Mouse (Mus musculus) gastrocnemius, postnatal 4 days (tissue): ENCODE measurements around the gene Mfsd12. TPM values are rescaled to one million over a fixed set of nuclear protein-coding genes. Genes with fewer than 3 reads are reported as not detected.

Source experiments
- DNase-seq, 2 experiments: peaks; one replicate each; pipeline ENCODE4 v3.0.0; 2021 to 2022; ENCODE audit warnings: low spot score in 2 of 2, mixed read lengths in 2 of 2
- total RNA-seq, 2 experiments: library from RNA; stranded (reverse); gene quantifications; 2 replicates each; pipeline ENCODE4 v1.2.3; 2021

The Mfsd12 gene
- total RNA-seq, 2 experiments from 2014 or later, result 8.6 to 9.9 TPM

DNA sequence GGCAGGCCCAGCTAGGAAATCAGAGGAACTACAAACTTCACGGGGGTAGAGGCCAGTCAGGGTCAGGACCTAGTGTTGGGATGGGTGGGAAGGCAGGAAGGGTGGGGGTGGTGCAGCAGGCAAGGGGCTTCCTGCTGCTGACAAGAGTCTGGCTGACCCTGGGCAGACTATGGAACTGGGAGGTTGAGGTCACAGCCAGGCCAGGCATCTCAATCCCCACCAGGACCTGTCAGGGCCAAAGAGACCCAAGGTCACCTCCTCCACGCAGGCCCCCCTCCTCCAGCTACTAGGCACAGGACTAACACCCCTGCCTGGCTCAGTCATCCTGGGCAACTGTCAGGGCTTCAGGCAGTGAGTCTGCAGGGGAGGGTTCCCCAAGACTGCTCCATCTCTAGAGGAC, 29.3 kb upstream of the Mfsd12 start:
- DNase-seq, result no peak

DNA sequence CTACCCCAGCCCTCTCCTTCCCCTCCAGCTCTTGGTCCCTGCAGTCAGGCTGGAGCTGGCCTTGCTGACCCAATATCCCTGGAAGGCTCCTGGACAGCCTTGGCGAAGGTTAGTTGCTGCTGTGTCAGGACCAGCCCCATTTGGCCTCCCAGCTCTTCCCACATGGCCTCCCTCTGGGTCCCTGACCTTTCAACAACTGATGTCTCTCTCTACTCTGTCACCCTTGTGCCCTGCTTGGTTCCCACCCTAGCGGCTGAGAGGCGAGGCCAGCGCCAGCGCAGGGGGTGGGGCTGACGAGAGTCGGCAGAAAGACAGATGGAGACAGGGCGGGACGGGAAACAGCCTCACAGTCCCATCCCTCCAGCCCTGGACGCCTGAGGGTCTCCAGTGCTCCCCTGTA, 28.9 kb upstream of the Mfsd12 start, which contains the start of gene Tbxa2r:
Gene Tbxa2r, plus strand, starts transcription at position 346 of the 400 bp plus-strand sequence.
- DNase-seq, result peak in 1 of 2 experiments; percentile 57

DNA sequence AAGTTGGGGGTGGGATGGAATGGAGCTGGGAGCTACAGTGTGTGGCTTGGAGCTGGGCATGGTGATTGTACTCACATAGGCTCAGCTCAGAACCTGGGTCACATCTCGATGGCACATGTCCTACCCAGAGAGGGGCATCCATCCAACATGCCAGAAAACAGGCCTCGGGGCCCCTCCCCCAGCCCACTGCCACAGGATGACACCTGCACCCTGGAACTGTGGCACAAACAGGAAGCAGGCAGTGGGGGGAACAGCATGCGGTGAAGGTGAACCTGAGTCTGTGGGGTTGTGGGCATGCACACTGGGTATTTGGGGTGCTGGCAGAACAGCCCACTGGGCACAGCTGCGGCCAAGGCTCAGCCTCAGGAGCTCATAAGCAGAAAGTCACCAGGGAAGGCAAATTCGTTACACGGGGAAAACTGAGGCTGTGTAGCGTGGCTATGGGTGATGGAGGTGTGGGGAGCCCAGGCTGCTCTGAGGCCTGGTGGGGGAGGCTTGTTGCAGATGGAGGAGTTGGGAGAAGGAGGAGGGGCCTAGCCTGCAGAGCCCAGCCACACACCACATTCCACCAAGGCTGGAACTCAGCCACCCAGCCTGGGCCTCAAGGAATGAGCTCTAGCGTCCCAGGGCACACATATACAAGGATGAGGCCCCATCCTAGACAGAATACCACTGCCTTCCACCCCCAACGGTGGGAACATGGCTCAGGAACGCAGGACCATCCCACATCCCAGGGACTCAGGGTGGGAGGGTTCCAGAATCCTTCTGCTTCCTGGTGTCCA, 27.9 kb upstream of the Mfsd12 start:
- peak in 1 of 2 experiments; percentile 77 for DNase-seq

DNA sequence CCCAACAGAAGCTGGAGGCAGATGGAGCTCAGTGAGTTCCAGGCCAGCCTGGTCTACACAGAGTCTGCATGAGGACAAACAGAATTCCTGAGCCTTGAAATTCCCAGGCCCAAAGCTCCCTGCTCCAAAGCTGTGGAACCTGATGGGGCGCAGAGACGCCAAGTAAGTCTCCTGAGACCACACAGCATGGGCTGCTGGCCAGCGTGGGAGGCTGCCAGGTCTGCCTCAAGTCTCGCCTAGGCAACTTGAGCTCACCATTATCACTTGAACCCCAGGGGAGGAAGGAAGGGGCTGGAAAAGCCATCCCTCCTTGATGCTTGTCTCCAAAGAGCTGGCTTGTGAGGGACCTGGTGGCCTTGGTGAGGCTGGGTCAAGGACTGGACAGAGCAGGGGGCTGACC, 27.3 kb upstream of the Mfsd12 start:
- DNase-seq, result no peak

DNA sequence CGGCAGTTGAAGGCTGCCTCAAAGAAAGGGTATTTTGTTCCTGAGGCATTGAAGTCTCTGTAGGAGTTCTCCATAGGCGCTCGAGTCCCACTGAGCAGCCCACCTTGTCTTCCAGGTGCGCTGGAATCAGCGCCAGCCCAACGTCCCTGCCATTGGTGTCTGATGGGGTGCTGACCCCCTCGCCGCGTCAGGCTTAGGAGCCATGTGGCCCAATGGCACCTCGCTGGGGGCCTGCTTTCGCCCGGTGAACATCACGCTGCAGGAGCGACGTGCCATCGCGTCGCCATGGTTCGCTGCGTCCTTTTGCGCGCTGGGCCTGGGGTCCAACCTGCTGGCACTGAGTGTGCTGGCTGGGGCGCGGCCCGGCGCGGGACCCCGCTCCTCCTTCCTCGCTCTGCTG, 25.0 kb upstream of the Mfsd12 start:
- DNase-seq, result no peak

DNA sequence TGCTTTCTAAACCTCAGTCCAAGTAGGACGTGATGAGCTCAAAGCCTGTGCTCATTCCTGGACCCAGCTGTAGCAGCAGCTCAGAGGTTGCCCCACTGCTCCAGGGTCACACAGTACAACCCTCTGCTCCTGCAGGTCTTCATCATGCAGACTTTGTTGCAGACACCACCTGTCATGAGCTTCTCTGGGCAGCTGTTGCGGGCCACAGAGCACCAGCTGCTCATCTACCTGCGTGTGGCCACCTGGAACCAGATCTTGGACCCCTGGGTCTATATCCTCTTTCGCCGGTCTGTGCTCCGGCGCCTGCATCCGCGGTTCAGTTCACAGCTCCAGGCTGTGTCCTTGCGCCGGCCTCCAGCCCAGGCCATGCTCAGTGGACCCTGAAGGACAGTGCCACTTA, 23.0 kb upstream of the Mfsd12 start:
- no peak for DNase-seq

DNA sequence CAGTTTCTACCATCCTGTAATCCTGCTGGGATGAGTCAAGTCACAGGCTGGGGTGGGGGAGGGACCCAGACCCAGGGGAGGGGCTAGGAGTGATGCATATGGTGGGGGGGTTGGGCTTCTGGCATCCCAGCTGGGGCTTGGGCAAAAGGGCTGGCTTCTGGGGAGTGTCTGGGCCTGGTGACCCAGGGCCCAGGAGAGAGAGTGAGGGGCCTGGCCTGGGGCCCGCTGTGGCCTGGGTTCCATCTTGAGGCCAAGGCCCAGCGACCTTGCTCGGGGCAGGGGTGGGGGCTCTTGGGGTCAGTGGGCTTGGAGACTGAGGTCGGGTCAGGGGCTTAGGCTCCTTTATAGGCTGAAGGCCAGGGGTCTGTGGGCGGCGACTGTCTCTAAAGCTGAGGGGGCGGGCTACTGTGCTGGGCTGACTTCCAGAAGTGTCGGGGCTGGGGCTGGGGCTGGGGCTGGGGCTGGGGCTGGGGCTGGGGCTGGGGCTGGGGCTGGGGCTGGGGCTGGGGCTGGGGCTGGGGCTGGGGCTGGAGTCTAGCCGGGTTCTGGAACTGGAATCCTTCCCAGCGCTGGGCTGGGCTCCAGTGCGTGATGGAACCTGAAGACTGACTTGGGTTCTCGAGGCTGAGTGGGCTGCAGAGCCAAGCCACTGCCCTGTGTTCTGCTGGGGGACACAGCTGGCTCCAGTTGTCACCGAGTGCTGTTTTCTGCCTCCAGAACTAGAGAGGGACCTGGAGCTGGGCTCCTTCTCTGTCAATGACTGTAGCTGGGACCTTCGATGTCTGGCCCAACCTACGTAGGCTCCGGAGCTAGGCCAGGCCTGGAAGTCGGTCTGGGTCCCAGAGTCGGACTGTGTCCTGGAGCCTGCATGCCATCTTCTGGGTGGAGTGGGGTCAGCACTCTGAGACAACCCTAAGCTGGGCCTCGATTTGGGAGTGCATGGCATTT, 21.6 kb upstream of the Mfsd12 start:
- DNase-seq, result peak in 1 of 2 experiments; percentile 69

DNA sequence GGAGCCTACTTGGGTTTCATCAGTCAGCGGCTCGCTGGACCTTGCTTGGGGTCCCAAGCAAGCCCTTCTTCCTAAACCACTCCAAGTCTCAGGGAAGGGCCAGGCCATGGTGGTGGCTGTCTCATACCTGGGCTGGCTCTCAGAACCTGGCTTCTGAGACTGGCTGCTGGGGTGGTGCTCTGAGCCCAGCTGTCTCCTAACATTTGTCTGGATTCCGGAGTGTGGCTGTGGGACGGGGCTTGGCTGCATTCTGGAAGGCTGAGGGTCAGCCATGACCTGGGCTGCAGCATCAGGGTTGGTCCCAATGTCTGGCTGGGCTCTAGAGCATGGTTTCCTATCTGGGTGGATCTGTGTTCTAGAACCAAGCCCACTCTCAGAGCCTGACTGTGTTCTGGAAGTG, 20.7 kb upstream of the Mfsd12 start:
- no peak for DNase-seq

DNA sequence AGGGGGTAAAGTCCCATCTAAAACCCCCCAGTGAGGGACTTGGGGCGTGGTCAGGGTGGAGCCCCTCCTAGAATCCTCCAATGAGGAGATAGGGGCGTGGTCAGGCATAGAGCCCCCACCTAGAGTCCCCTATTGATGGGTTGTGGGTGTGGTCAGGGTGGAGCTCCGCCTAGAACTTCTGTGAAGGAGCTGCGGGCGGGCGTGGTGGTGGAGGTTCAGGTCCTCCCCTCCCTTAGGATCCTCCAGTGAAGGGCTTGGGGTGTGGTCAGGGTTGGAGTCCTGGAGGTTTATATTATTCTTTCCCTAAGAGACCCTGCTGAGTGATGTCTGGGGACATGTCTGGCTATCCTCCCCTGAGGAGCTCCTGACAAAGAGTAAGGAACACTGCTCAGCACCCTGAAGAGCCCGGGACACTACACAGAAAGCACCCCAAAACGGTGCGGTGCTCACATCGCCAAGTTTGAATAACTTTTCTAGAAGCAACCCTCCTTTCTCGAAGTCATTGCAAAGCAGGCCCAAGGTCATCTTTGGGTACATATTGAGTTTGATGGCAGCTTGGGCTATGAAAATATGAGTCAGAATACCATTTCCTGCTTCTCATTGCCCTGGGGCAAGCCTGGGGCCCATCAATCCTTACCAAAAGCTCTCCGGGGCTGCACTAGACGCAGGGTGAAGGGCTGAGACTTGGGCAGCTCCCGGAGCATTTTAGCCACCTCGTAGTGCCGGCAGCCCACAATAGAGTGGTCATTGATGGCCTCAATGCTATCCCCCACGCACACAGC, 16.5 kb upstream of the Mfsd12 start:
- DNase-seq, result no peak

DNA sequence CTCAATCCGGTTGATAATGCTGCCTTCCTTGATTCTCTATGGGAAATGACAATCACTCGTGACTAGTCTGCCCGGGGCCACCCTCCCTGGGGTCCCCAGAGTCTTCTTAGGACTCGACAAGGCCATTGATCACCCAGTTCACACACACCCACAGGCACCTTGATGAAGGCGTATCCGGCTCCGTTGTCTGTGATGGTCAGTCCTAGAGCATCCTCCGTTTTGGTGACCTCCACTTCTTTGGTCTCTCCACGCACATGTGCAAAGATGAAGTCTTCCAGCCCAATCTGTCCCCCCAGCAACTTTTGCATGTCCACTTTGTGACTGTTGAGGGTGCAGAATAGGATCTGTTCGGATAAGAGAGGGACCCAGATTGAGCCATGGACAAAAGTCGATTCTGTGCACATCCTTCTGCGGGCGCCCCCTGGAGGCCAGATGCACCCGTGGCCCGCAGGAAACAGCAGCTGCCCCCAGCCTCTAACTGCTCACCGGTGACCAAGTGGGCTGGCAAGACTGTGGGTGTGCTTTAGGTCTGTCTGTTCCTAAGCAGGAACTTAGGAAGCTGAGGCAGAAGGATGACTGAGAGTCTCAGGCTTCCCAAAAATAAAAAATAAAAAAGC, 15.8 kb upstream of the Mfsd12 start:
- peak in 1 of 2 experiments; percentile 75 for DNase-seq

DNA sequence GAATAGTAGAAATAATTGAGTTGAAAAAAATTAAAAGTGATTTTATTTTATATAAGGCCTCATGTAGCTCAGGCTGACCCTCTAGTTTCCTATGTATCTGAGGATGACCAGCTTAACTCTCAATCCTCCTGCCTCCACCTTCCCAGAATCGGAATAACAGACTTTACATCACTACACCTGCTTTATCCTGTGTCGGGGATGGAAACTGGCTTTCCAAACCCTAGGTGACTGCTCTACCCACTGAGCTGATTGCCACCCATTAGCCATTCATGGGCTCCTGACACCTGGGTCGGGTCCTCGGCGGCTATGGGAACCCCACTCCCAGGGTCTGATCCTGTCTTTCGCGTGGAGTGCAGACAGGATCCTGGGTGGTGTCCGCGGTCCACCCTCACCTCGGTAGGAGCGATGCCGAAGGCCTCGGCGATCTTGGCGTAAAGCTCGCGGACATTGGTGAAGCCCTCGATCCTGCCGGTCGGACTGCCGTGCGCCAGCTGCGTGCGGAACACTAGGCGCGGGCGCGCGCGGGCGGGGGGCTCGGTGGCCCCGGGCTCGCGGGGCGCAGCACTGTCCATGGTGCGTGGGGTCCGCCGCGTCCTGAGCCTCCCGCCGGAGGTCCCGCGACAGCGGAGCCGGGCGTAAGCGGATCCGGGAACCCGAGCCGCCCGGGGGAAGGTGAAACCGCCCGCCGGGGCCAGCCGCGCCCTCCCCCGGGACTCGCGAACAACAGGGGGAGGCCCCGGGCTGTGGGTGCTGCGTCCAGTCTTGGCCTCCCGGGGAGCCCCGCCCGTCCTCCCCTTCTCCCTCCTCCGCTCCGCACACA, 14.4 kb upstream of the Mfsd12 start, which contains the start of gene Gipc3:
Gene Gipc3, minus strand, starts transcription at position 581 of the 820 bp plus-strand sequence.
- no peak for DNase-seq

DNA sequence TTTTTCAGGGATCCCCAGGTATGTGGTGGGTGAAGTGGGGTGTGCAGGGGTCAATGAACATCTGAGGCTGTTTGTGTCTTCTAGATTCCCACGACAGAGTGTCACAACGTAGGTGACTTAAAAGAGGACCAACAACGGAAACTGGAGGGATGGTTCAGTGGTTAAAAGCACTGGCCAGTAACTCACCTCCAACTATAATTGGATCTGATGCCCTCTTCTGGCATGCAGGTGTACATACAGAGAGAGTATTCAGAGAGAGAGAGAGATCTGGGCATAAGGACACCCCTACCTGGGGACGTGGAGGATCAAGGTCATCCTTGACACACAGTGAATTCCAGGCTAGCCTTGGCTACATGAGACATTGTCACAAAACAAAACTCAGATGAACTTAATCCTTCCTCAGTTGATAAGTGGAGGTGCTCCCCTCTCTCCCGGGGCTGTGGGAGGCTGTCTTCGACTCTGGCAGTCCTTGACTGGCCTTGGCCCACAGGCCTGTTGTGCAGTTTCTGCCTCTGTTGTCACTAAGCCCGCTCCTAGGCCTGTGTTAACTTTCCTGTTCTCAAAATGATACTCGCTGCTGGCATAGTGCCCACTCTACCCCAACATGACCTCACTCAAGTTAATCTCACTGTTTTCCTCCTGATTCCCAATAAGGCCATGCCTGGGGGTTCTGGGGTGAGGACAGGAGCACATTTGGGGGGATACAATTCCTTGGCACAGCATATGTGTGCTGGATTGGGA, 12.7 kb upstream of the Mfsd12 start:
- DNase-seq, result no peak

DNA sequence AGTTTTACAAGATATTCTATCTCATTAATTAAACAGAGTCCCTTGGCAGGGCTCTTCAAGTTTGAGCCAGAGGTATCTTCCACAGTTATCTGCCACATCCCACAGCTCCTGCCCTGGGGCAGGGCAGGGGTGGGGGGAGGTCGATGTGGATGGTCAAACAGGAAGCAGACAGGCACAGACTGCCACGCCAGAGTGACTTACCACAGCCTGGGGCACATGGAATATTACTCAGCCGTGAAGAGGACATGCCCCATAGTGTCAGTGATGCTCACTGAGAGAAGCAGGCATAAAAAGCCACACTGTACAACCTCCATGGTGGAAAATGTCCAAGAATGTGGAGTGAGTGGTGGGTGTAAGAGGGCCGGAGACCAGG, 12.1 kb upstream of the Mfsd12 start:
- no peak for DNase-seq

DNA sequence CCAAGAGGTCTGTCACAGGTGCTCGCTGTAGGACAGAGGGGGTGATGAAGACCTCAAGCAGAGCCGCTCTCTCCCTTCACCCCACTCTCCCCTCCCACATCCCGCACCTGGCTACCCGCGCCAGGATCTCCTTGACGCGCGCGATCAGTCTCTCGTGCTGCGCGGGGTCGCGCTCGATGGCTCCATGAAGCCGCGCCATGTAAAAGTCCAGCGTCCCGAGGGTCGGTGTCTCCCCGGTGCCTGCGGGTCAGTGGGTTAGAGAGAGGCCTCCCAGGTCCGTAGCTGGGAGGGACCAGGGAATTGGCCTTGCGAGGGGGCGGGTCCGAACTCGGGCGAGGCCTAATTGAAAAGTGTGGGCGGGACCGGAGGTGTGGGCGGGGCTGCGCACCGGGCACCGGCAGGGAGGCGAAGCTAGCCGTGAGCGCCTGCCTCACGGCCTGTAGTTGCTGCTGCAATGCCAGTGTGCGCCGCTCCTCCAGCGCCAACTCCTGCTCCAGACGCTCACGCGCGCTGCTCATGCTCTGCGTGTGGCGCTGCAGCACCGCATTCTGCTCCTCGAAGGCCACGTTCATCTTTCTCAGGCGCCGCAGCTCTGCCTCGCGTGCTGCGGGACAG, 10.7 kb upstream of the Mfsd12 start:
- no peak for DNase-seq

DNA sequence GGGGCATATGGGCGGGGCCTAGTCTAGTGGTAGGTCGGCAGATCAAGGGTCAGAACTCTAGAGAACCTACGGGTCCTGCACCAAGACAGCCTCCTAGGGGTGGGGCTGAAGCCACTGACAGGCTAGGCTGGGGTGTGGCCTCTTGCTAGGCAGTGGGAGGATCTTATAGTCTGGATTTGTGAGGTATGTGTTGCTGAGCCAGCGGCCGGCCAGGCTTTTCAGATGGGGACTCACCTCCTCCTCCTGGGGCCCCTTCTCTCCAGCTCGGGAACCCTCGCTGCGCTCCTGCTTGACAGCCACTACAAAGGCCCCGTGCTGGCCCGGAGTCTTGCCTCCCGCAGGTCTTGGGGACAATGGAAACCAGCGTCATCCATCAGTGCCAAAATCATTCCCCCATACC, 8.1 kb upstream of the Mfsd12 start:
- no peak for DNase-seq

DNA sequence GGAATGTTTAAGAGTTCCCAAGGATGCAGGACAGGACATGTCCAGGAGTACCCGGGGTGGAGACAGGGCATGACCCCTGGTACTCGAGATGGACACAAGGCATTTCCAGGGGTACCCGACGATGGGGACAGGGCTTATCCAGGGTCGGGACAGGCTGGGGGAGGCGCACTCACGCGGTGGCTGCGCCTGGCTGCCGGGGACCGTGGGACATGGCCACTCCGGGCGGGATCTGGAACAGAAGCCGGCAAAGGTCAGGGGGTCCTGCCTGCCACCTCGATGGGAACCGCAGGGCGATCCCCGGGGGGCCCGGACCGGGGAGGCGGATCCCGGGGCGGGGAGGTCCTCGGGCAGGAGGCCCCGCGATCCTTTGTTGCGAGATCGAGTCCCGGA, 7.3 kb upstream of the Mfsd12 start:
- no peak for DNase-seq

DNA sequence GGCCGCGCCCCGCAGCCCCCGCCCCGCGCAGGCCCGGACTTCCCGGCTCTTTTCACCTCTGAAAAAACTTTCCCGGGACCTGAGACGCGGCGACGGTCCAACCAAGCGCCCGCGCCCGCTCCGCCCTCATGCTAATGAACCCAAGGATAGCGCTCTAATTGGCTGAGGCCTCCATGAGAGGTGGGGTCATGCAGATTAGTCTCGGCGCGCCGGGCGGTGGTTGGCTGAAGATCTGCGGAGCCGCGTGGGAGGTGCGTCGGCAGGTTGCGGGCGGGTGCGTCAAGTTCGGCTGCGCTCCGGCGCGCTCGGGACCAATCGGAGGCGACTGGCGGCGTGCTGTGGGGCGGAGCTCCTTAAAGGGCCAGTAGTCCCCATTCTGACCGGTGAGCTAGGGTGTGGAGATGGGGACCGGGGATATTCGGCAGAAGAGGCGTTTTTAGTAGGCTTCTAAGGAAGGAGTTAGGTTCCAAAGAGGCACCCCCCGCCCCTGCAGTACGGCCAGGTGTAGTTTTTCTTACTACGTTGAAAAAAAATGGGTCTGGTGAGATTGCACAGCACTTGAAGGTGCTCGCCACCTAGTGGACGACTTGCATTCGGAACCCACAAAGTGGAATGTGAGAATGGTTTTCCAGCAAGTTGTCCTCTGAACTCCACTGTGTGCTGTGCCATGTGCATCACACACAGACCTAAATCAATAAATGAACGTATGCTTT, 6.8 kb upstream of the Mfsd12 start, which contains the start of gene Hmg20b:
Gene Hmg20b, minus strand, starts transcription at position 130 of the 713 bp plus-strand sequence.
- DNase-seq, result peak; percentile 98 to 99

DNA sequence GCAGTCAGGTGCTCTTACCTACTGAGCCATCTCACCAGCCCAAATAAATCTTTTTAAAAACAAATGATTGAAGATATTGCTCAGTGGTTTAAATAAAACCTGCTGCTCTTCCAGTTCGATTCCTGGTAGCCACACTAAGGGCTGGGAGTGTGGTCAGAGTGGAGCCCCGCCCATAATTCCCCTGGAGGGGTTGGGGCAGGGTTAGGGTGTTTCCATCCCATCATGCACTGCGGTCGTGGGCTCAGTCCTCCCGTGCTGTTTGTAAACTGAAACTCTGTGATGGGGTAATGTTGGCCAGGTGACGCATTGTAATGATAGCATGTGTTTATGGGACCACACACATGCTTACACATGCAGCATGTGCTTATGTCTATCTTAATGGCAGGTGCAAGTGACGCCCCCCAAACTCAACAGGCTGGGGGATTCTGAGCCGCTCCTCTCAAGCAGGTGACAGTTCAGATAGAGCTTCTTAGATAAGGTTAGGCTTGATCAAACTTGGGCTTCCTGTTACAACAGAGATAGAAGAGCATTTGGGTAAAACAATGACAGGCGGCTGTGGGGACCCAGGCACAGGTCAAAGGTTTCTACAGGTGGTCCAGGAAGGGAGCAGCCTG, 5.5 kb upstream of the Mfsd12 start:
- DNase-seq, result no peak
